Mouse (Mus musculus): ENCODE results near the gene Igf2r.

GRCm38 (mm10) chr17:12684928-12685624 is 84.4 kb downstream of the Igf2r start:
- TF ChIP-seq POLR2A (IDR thresholded peaks at IDR 0.05; ENCODE audit: low read depth, low read length) (no peak), KAT2A (IDR thresholded peaks at IDR 0.05; ENCODE audit: insufficient replicate concordance, low read length) (no peak), CHD2 (IDR thresholded peaks at IDR 0.05; ENCODE audit: low read length) (no peak), HCFC1 (IDR thresholded peaks at IDR 0.05; ENCODE audit: low read depth, low read length) (no peak), ZKSCAN1 (IDR thresholded peaks at IDR 0.05; ENCODE audit: borderline replicate concordance, low read depth, low read length) (no peak), E2F4 (IDR thresholded peaks at IDR 0.05; ENCODE audit: insufficient replicate concordance, low read depth, low read length) (no peak), RAD21 (IDR thresholded peaks at IDR 0.05; ENCODE audit: low read depth, low read length) (no peak)
